ENCODE assay signal across 9 mouse cellular contexts in the genomic region with DNA sequence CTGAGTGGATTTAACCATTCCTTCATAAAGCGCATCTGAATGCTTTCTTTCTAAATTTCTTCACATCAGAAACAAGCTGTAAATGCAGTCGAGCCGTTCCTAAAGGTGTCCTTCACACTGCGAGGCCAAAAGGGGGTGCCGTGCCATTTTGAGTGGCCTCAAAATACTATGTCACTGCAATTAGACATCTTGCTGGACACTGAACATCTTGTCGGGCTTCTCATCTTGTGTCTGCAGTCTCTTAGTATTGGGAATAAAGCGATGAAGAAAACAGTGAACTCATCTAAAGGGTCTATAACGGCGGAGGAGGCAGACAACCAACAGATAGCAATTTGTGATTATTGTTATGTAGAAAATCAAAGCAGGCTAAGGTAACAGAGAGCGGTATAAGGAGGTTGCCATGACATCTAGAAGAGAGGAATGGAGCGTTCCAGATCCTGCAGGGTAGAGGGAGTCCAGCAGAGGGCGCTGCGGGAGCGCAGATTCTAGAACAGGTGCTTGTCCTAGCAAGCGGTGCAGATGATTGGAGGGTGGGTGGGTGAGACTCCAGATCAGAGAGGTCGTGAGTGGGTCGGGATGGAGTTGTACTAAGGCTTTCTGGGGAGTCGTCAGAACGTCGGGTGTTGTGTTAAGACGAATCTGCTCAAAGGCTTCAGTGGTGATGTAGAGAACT. TPM values are rescaled to one million over a fixed set of nuclear protein-coding genes. Genes with fewer than 3 reads are reported as not detected.
DNase-seq lines count a peak whose midpoint lies in the region; ATAC-seq and TF ChIP-seq lines count a peak whose summit lies in the region.
"Had no signal": no experiment of that assay in that cellular context is flagged by ENCODE, and none has a peak within 500 bp of the region (broad histone marks: within the 10 kb centered on the region; RNA-seq: fewer than 3 reads in every experiment).

No protein-coding gene starts in this region.

- no peak for TF ChIP-seq POLR2A in liver, adult 2 months (IDR thresholded peaks at IDR 0.05; ENCODE audit: extremely low read depth, insufficient read depth, low read length)

- H3K4me1 ChIP-seq in kidney, postnatal 0 days (replicated peaks; ENCODE audit: insufficient read depth, low read length) = no peaks in the 10 kb centered on the region
- H3K4me1 ChIP-seq in liver, adult 2 months (ENCODE audit: control insufficient read depth, insufficient read depth, low read length) = no peaks in the 10 kb centered on the region
- H3K4me1 ChIP-seq in stomach, postnatal 0 days (replicated peaks; ENCODE audit: control insufficient read depth, insufficient read depth) = no peaks in the 10 kb centered on the region

- TF ChIP-seq EP300 in stomach, postnatal 0 days (optimal IDR thresholded peaks at IDR 0.05) = no peak

- H3K4me3 ChIP-seq in kidney, postnatal 0 days (replicated peaks; ENCODE audit: low read depth, low read length) = no peak overlapping the region
- no peak overlapping the region for H3K4me3 ChIP-seq in liver, adult 2 months (ENCODE audit: insufficient read depth, low read depth, low read length)
- H3K4me3 ChIP-seq in stomach, postnatal 0 days (ENCODE audit: low read depth, low read length) = no peak overlapping the region
- H3K4me3 ChIP-seq: stomach, embryonic 15.5 days had no signal

- no peaks in the 10 kb centered on the region for H3K27me3 ChIP-seq in kidney, postnatal 0 days (ENCODE audit: insufficient read depth, low read length)
- no peaks in the 10 kb centered on the region; the same call in 1 of the 2 replicates for H3K27me3 ChIP-seq in liver, adult 2 months (ENCODE audit: control insufficient read depth, insufficient read depth, low read length)
- H3K27me3 ChIP-seq in stomach, postnatal 0 days (ENCODE audit: control insufficient read depth, insufficient read depth, low read length) = no peaks in the 10 kb centered on the region
- H3K27me3 ChIP-seq: stomach, embryonic 15.5 days had no signal

- H3K36me3 ChIP-seq in kidney, postnatal 0 days (ENCODE audit: insufficient read depth, low read length) = peaks cover 3% of the 10 kb centered on the region; the same call in 1 of the 2 replicates
- peaks cover 4% of the 10 kb centered on the region; the same call in 1 of the 2 replicates for H3K36me3 ChIP-seq in liver, adult 2 months (ENCODE audit: control insufficient read depth, insufficient read depth, low read length)
- H3K36me3 ChIP-seq in stomach, postnatal 0 days (ENCODE audit: control insufficient read depth, insufficient read depth, low read length) = 0 out of 2 replicates have a peak, but pooled peaks cover 3% of the 10 kb centered on the region

- peak; percentile 70; the same call in 1 of the 2 replicates for ATAC-seq in kidney, postnatal 0 days (replicated peaks; ENCODE audit: low FRiP score, low read depth)
- 0 out of 2 replicates have a peak, but pooled peaks have one; percentile 47 for ATAC-seq in stomach, postnatal 0 days (ENCODE audit: low FRiP score, low TSS enrichment)

- peak; percentile 90 for TF ChIP-seq CTCF in kidney, postnatal 0 days (IDR thresholded peaks at IDR 0.05; ENCODE audit: low read depth)
- peak; percentile 94 for TF ChIP-seq CTCF in liver, adult 2 months (IDR thresholded peaks at IDR 0.05; ENCODE audit: low read depth, low read length)
- TF ChIP-seq CTCF in stomach, postnatal 0 days (IDR thresholded peaks at IDR 0.05; ENCODE audit: low read depth) = peak; percentile 94

- DNase-seq in 3134 (ENCODE audit: extremely low read depth, insufficient read length, low spot score) = peak; percentile 38
- DNase-seq in adrenal gland, adult 18-20 months (ENCODE audit: low spot score in 2 of 2) = peak; percentile 80 to 84
- DNase-seq in embryo, embryonic 11 days = peak; percentile 83
- DNase-seq in heart, adult 8-10 months (ENCODE audit: low spot score) = peak; percentile 58
- peak; percentile 75 for DNase-seq in kidney, postnatal 0 days (ENCODE audit: low spot score)
- DNase-seq in liver, adult 2 months (ENCODE audit: extremely low read depth, low read depth, low spot score) = peak; percentile 33
- DNase-seq in neural tube, embryonic 10.5 days (ENCODE audit: extremely low spot score, low spot score) = peak; percentile 86
- peak; percentile 82 for DNase-seq in stomach, postnatal 0 days (ENCODE audit: low spot score)

- H3K9ac ChIP-seq in kidney, postnatal 0 days (ENCODE audit: low read depth, low read length) = no peak overlapping the region
- H3K9ac ChIP-seq in liver, adult 2 months (ENCODE audit: low read depth, low read length) = no peak overlapping the region
- no peak overlapping the region for H3K9ac ChIP-seq in stomach, postnatal 0 days (ENCODE audit: low read length)
- H3K9ac ChIP-seq: stomach, embryonic 15.5 days had no signal

- H3K79me2 ChIP-seq in liver, adult 2 months (ENCODE audit: control insufficient read depth, insufficient read depth, low read length) = no peaks in the 10 kb centered on the region

- H3K9me3 ChIP-seq in kidney, postnatal 0 days (replicated peaks; ENCODE audit: low read length) = no peaks in the 10 kb centered on the region
- no peaks in the 10 kb centered on the region for H3K9me3 ChIP-seq in stomach, postnatal 0 days (ENCODE audit: control insufficient read depth, low read length)
- H3K9me3 ChIP-seq: stomach, embryonic 15.5 days had no signal

- H3K4me2 ChIP-seq in kidney, postnatal 0 days (ENCODE audit: low read length) = no peak overlapping the region
- H3K4me2 ChIP-seq in stomach, postnatal 0 days (replicated peaks; ENCODE audit: low read depth) = no peak overlapping the region
- H3K4me2 ChIP-seq: stomach, embryonic 15.5 days had no signal

- 18% methylated on average over 21 of the region's 21 CpGs for WGBS in kidney, postnatal 0 days
- WGBS in liver, adult 2 months = 21% methylated on average over 21 of the region's 21 CpGs
- 22% methylated on average over 21 of the region's 21 CpGs for WGBS in stomach, postnatal 0 days

- no peak overlapping the region for H3K27ac ChIP-seq in kidney, postnatal 0 days
- H3K27ac ChIP-seq in liver, adult 2 months (replicated peaks; ENCODE audit: insufficient read depth, low read depth, low read length) = no peak overlapping the region
- H3K27ac ChIP-seq in stomach, postnatal 0 days (replicated peaks) = no peak overlapping the region
- H3K27ac ChIP-seq: stomach, embryonic 15.5 days had no signal

RNA-seq across cellular contexts. Expression of gene Gtf2a1l, which starts 15.6 kb away (rescaled TPM):
- total RNA-seq in adrenal gland, adult 18-20 months (2021) = not detected
- not detected for total RNA-seq in heart, adult 8-10 months (2022)
- polyA plus RNA-seq in kidney, postnatal 0 days (2015; fragmentation: Nextera tagmentation; extraction: Ambion mirVana) = 0.14 TPM in 1 of 2 replicates, not detected in the other
- not detected in 2 replicates for total RNA-seq in liver, adult 2 months (2014; rRNA removed)
- polyA plus RNA-seq in liver, adult 2 months (2012; rRNA removed) = not detected in 2 replicates
- 0.08 TPM in 1 of 2 replicates, not detected in the other for polyA plus RNA-seq in stomach, postnatal 0 days (2015; fragmentation: Nextera tagmentation; extraction: Ambion mirVana)

RNA-seq across cellular contexts. Expression of gene Ston1, which starts 55.4 kb away (rescaled TPM):
- 10 to 100 TPM; 28.3 to 32.3 TPM for total RNA-seq in adrenal gland, adult 18-20 months (2021)
- 10 to 100 TPM; 15.0 to 20.7 (median 18.0) TPM for total RNA-seq in heart, adult 8-10 months (2022)
- 8.0 and 8.3 TPM in 2 replicates for polyA plus RNA-seq in kidney, postnatal 0 days (2015; fragmentation: Nextera tagmentation; extraction: Ambion mirVana)
- 2.5 and 5.3 TPM in 2 replicates for total RNA-seq in liver, adult 2 months (2014; rRNA removed)
- 5.1 and 5.8 TPM in 2 replicates for polyA plus RNA-seq in liver, adult 2 months (2012; rRNA removed)
- polyA plus RNA-seq in stomach, postnatal 0 days (2015; fragmentation: Nextera tagmentation; extraction: Ambion mirVana) = 3.1 and 5.1 TPM in 2 replicates

Comparison
In these comparisons a context has a peak if more than half of its experiments do, and no peak if none do; other contexts are left out.
1. DNase-seq: peak in every context shown above with its lines; median percentile 86 in neural tube, embryonic 10.5 days; 83 in embryo, embryonic 11 days; 82 in adrenal gland, adult 18-20 months; 82 in stomach, postnatal 0 days; 75 in kidney, postnatal 0 days; 58 in heart, adult 8-10 months; 38 in 3134; 33 in liver, adult 2 months.